Mouse (Mus musculus) thymus, adult 2 months (tissue): ENCODE data around the gene Tradd.

Source experiments
- CTCF ChIP-seq: fragments of 200-500 bp; IDR thresholded peaks from 2 replicates; pipeline ENCODE4 v1.5.1; 2012; ENCODE audit warnings: mild to moderate bottlenecking, control low read depth, low read length, moderate library complexity, borderline replicate concordance; ENCODE audit not compliant: control insufficient read depth, poor library complexity, insufficient read depth; ENCODE audit errors: extremely low read depth
- POLR2A ChIP-seq: fragments of 200-500 bp; IDR thresholded peaks from 2 replicates; pipeline ENCODE4 v1.6.1; 2012; ENCODE audit warnings: mild to moderate bottlenecking, low read length, control low read depth, moderate library complexity; ENCODE audit not compliant: control insufficient read depth, poor library complexity, insufficient read depth; ENCODE audit errors: extremely low read depth

- TF ChIP-seq CTCF (no peak), POLR2A (no peak)
Measured at GRCm38 (mm10) chr8:105286907-105287306, 22.5 kb upstream of the Tradd start.
